Mouse (Mus musculus): Measurements from ENCODE around the gene Mccc1. TPM values are rescaled to one million over a fixed set of nuclear protein-coding genes. Genes with fewer than 3 reads are reported as not detected.

Gene Mccc1
- polyA plus RNA-seq, 1 experiment from 2014 or later = 19.6 TPM

GRCm38 (mm10) chr3:36029993-36030392 lies 29.5 kb upstream of the Mccc1 start:
- WGBS = 81% methylated on average over 4 of the region's 4 CpGs

GRCm38 (mm10) chr3:36025732-36026131 lies 25.3 kb upstream of the Mccc1 start:
- no peak overlapping the region for H3K27ac ChIP-seq (replicated peaks)
- no peak overlapping the region for H3K4me2 ChIP-seq (replicated peaks; ENCODE audit: low read depth)
- H3K27me3 ChIP-seq (ENCODE audit: control insufficient read depth, insufficient read depth, low read length) = no peaks in the 10 kb centered on the region
- no peak overlapping the region for H3K4me3 ChIP-seq (ENCODE audit: low read depth, low read length)
- no peaks in the 10 kb centered on the region for H3K9me3 ChIP-seq (ENCODE audit: control insufficient read depth, low read length)
- ATAC-seq (ENCODE audit: low FRiP score, low TSS enrichment) (no peak), DNase-seq (ENCODE audit: low spot score) (no peak)
- no peak overlapping the region for H3K9ac ChIP-seq (ENCODE audit: low read length)
- TF ChIP-seq CTCF (IDR thresholded peaks at IDR 0.05; ENCODE audit: low read depth) = no peak
- no peak for TF ChIP-seq EP300 (optimal IDR thresholded peaks at IDR 0.05)
- H3K4me1 ChIP-seq (replicated peaks; ENCODE audit: control insufficient read depth, insufficient read depth) = no peaks in the 10 kb centered on the region
- whole genome bisulfite sequencing = 77% methylated on average over 6 of the region's 6 CpGs
- no peaks in the 10 kb centered on the region for H3K36me3 ChIP-seq (ENCODE audit: control insufficient read depth, insufficient read depth, low read length)

More at GRCm38 (mm10) chr3:36029993-36030392, 29.5 kb upstream of the Mccc1 start:
- H3K36me3 ChIP-seq (ENCODE audit: control insufficient read depth, insufficient read depth, low read length) = no peaks in the 10 kb centered on the region
- DNase-seq (ENCODE audit: low spot score) = no peak
- H3K4me3 ChIP-seq (ENCODE audit: low read depth, low read length) = no peak overlapping the region
- ATAC-seq (ENCODE audit: low FRiP score, low TSS enrichment) = no peak
- no peaks in the 10 kb centered on the region for H3K27me3 ChIP-seq (ENCODE audit: control insufficient read depth, insufficient read depth, low read length)
- TF ChIP-seq CTCF (IDR thresholded peaks at IDR 0.05; ENCODE audit: low read depth) (no peak), EP300 (optimal IDR thresholded peaks at IDR 0.05) (no peak)
- H3K4me2 ChIP-seq (replicated peaks; ENCODE audit: low read depth) = no peak overlapping the region
- H3K9ac ChIP-seq (ENCODE audit: low read length) = no peak overlapping the region
- no peak overlapping the region for H3K27ac ChIP-seq (replicated peaks)
- no peaks in the 10 kb centered on the region for H3K9me3 ChIP-seq (ENCODE audit: control insufficient read depth, low read length)
- no peaks in the 10 kb centered on the region for H3K4me1 ChIP-seq (replicated peaks; ENCODE audit: control insufficient read depth, insufficient read depth)

- WGBS = 63% methylated on average over 3 of the region's 3 CpGs
These were observed 10.8 kb upstream of the Mccc1 start for GRCm38 (mm10) chr3:36011239-36011638.

GRCm38 (mm10) chr3:36008411-36009154 lies 8.1 kb upstream of the Mccc1 start:
- Histone ChIP-seq H3K36me3 (ENCODE audit: control insufficient read depth, insufficient read depth, low read length) (no peaks in the 10 kb centered on the region), H3K9ac (ENCODE audit: low read length) (no peak overlapping the region), H3K9me3 (ENCODE audit: control insufficient read depth, low read length) (no peaks in the 10 kb centered on the region), H3K27me3 (ENCODE audit: control insufficient read depth, insufficient read depth, low read length) (no peaks in the 10 kb centered on the region), H3K4me3 (ENCODE audit: low read depth, low read length) (no peak overlapping the region), H3K27ac (replicated peaks) (no peak overlapping the region), H3K4me2 (replicated peaks; ENCODE audit: low read depth) (no peak overlapping the region), H3K4me1 (replicated peaks; ENCODE audit: control insufficient read depth, insufficient read depth) (no peaks in the 10 kb centered on the region)
- ATAC-seq (ENCODE audit: low FRiP score, low TSS enrichment) (no peak), DNase-seq (ENCODE audit: low spot score) (no peak)
- no peak for TF ChIP-seq CTCF (IDR thresholded peaks at IDR 0.05; ENCODE audit: low read depth)
- TF ChIP-seq EP300 (optimal IDR thresholded peaks at IDR 0.05) = no peak
- 33% methylated on average over 4 of the region's 4 CpGs for WGBS

More at GRCm38 (mm10) chr3:36011239-36011638, 10.8 kb upstream of the Mccc1 start:
- DNase-seq (ENCODE audit: low spot score) (no peak), ATAC-seq (ENCODE audit: low FRiP score, low TSS enrichment) (no peak)
- H3K36me3 ChIP-seq (ENCODE audit: control insufficient read depth, insufficient read depth, low read length) = no peaks in the 10 kb centered on the region
- TF ChIP-seq EP300 (optimal IDR thresholded peaks at IDR 0.05) (no peak), CTCF (IDR thresholded peaks at IDR 0.05; ENCODE audit: low read depth) (no peak)
- no peaks in the 10 kb centered on the region for H3K9me3 ChIP-seq (ENCODE audit: control insufficient read depth, low read length)
- no peaks in the 10 kb centered on the region for H3K4me1 ChIP-seq (replicated peaks; ENCODE audit: control insufficient read depth, insufficient read depth)
- H3K4me3 ChIP-seq (ENCODE audit: low read depth, low read length) = no peak overlapping the region
- no peak overlapping the region for H3K27ac ChIP-seq (replicated peaks)
- H3K9ac ChIP-seq (ENCODE audit: low read length) = no peak overlapping the region
- H3K27me3 ChIP-seq (ENCODE audit: control insufficient read depth, insufficient read depth, low read length) = no peaks in the 10 kb centered on the region
- H3K4me2 ChIP-seq (replicated peaks; ENCODE audit: low read depth) = no peak overlapping the region

GRCm38 (mm10) chr3:36004028-36004895 lies 3.8 kb upstream of the Mccc1 start:
- no peaks in the 10 kb centered on the region for H3K9me3 ChIP-seq (ENCODE audit: control insufficient read depth, low read length)
- H3K27ac ChIP-seq (replicated peaks) = no peak overlapping the region
- no peak overlapping the region for H3K9ac ChIP-seq (ENCODE audit: low read length)
- H3K4me2 ChIP-seq (replicated peaks; ENCODE audit: low read depth) = no peak overlapping the region
- H3K36me3 ChIP-seq (ENCODE audit: control insufficient read depth, insufficient read depth, low read length) = no peaks in the 10 kb centered on the region
- TF ChIP-seq CTCF (IDR thresholded peaks at IDR 0.05; ENCODE audit: low read depth) = no peak
- no peak for TF ChIP-seq EP300 (optimal IDR thresholded peaks at IDR 0.05)
- H3K27me3 ChIP-seq (ENCODE audit: control insufficient read depth, insufficient read depth, low read length) = no peaks in the 10 kb centered on the region
- DNase-seq (ENCODE audit: low spot score) (no peak), ATAC-seq (ENCODE audit: low FRiP score, low TSS enrichment) (no peak)
- no peaks in the 10 kb centered on the region for H3K4me1 ChIP-seq (replicated peaks; ENCODE audit: control insufficient read depth, insufficient read depth)
- WGBS = 32% methylated on average over 4 of the region's 4 CpGs
- no peak overlapping the region for H3K4me3 ChIP-seq (ENCODE audit: low read depth, low read length)

Measured in stomach, postnatal 0 days (tissue).